Mouse (Mus musculus) stomach, postnatal 0 days (tissue): ENCODE results near the gene Dnm3.

Experiments used
- CTCF ChIP-seq: IDR thresholded peaks from 2 replicates; pipeline ENCODE4 v1.5.1; 2016; ENCODE audit warnings: antibody characterized with exemption, low read depth, mild to moderate bottlenecking, moderate library complexity
- EP300 ChIP-seq: optimal IDR thresholded peaks from 2 replicates; pipeline ENCODE3; 2016; ENCODE audit warnings: antibody characterized with exemption

DNA sequence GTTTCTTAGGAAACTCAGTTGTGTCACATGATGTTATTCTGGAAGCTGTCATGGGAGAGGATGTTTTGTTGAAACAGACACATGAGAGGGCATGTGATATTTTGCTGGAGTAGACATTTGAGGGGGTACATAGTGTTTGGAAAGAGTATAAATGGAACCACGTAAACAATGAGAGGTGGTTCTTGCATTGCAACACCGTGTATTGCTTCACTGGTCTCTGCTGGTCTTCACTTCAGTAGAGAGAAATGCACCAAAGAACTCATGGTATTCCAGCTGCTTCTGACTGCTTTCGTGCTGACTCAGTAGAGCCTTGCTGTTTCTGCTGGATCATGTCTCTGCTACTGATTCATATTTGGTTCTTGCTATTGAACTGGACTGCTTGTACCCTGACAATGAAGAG lies 328.1 kb downstream of the Dnm3 start:
- no peak for TF ChIP-seq CTCF
- TF ChIP-seq EP300, result no peak
